Mouse (Mus musculus) urinary bladder, postnatal 36 days (tissue): ENCODE results near the gene Arpp21.

Source experiments
- DNase-seq, 2 experiments: peaks; one replicate each; pipeline ENCODE4 v3.0.0; 2022; ENCODE audit warnings: low spot score in 2 of 2, mixed read lengths in 1 of 2

The Arpp21 gene

DNA sequence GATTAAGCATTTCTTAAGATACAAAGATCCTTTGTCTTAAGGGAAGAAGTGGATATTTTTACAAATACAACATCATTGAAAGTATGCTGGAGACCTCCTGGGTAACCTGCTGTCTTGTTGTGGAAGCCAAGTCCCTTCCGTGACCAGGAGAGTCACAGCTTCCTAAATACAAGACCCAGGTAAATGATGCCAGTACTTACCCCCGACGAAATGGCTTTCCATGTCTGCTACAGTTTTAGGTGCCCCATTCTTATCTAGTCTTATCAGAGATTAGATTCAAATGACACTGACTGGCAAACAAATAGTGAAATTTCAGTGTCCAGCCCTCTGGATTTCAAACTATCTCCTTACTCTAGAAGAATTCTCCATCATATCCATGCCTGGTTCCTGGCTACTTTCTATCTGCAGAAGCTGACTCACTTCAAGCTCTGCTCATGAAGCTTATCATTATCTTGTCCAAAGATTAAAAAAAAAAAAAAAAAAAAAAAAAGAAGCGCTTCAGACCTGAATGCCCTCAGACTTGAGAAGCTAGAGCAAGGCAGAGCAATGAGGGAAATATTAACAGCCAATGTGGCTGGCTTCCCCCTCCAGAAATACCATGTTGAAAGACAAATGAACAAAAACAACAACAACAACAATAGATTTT is 4.9 kb downstream of the Arpp21 start:
- no peak for DNase-seq

DNA sequence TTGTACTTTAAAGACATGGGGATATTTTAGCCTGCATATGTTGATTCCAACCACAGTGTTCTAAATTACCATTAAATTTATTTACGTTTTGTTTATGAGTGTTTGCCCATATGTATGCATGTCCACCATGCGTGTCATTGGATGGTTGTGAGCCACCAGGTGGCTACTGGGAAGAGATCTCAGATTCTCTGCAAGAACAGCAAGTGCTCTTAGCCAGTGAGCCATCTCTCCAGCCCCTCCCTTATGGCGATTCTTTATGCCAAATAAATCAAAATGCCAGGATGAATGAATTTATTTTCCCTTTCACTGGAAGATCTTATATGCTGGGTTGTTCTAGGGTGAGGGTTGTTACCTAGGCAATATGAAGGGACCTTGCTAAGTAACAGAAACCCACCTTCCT is 7.3 kb downstream of the Arpp21 start:
- DNase-seq: no peak

DNA sequence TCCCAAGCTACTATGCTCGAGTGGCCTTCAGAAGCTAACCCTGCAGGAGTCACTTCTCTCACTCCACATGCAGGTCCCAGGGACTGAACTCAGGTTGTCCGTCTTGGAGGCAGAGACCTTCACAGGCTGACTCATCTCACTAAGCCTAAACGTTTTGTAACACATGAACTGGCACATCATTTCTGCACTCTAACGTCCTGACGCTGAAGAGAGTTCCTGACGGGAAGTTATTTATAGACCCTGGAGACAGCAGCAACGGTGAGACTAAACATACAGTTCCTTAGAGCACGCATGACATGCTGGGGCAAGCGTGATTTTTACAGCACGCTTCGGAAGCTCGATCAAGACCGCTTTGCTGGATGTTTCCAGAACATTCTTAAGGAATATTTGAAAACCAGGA is 8.6 kb downstream of the Arpp21 start:
- no peak for DNase-seq

DNA sequence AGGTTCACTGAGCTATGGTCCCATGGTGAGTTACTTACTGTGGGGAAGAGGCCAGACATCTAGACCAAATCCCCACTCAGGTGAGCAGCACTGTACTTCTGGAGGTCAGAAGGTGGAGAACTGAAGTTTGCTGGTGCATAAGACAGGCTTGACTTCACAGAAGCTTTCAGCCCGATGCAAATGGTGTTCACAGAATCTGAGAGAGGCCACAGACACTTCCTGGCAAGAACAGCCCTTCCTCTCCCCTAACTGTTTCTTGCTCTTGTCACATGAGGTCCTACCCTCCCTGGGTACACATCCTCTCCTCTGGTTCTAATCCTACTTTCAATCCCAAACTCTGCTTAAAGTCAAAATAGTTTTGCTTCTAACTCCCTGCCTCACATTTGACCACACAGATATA is 9.2 kb downstream of the Arpp21 start:
- no peak for DNase-seq

DNA sequence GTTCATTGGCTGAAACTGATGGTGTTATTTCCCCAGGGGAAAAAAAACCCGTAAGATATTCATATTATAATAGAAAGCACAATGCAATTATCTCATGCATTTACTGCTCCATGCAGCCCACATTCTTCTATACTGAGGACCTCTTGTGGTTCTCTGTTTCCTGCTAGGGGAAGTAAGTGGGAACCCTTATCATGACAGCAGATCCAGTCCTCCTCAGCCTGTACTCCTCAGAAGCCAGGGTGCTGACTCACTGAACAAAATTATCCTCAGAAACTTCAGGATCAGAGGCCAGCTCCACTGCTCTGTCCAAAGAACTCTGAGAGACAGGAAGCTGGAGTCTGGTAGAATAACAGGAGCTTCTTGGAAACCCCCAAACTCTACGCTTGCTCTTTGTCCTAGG is 10.7 kb downstream of the Arpp21 start:
- no peak for DNase-seq

DNA sequence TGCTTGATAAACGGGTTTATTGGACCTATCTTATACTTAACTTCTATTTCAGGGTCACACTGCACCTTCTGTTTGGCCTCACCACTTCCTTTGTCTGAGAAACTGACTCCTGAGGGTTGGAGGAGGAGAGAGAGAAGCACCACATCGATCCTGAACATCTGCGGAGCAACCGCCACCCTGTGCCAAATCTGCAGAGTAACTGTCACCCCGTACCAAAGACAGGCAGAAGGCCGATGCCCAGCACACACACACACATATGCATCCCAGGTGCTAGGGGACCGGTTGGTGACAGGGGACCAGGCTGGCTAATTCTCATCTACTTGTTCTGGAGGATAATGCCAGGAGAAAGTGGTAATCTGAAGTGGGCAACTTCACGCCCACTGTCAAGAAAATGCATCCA is 16.4 kb downstream of the Arpp21 start:
- no peak for DNase-seq

DNA sequence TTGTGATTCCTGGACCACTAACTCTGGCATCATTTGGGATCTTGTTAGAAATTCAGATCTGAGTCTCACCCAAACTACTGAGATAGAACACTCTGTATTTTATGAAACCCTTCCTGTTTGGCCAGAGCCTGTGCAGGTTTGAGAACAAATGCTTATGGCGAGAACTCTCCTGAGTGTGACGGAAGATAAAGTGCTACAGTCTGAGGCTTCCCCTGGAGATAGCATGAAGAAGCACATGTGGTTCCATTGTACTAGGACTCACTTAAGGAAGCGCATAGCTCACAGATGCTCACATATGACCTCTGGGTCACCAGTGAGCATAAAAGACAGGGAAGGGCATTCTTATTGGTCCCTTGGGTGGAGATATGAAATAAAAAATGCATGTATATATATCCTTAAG is 17.5 kb downstream of the Arpp21 start:
- no peak for DNase-seq

DNA sequence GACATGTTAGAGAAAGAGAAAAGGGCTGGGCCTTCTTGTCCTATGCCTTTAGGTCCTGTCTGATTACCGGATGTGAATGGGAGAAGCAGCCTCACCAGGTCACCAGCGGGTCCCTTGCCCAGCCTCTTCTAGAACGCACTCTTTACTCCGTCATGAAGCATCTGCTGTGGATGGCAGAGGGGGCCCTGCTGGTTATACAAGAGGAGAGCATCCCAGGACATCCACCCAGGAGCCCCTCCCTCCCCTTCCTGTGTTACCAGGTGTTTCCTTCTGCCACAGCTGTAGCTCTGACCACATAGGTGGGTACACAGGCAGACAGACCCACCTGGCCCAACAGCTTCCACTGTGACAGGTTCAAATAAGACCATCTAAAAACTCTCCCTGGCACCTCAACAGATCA is 18.6 kb downstream of the Arpp21 start:
- DNase-seq: no peak

DNA sequence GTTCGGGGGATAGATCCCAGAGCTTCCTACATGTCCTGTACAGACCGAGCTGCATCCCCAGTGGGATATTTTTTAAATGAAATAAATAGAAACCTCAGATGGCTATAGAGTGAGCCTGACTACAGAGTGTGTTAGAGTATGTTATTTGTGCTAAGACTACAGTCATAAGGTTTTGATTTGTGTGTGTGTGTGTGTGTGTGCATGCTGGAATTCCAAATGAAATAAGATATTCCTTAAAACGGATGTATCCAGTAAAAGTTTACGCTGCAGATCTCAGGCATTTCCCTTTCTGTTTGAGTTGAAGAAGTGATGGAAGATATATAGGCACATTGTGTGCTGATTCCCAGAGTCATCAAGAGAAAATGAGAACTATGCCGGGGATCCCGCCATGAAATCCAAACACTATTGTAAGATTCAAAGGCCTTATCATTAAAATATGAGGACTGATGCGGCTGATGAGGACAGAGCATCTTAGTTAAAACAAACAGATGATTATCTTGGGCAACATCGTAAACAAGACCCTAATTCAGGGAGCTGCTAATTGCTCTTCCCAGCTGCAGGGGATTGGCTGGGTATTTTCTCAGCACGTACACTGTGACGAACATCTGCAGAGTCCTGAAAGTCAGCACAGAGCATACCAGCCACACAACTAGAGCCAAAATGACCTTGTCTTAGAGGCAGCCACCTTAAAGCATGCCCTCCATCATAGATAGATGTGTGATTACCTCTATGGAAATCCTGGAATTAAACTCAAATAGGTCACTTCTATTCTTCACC is 20.5 kb downstream of the Arpp21 start:
- DNase-seq: no peak

DNA sequence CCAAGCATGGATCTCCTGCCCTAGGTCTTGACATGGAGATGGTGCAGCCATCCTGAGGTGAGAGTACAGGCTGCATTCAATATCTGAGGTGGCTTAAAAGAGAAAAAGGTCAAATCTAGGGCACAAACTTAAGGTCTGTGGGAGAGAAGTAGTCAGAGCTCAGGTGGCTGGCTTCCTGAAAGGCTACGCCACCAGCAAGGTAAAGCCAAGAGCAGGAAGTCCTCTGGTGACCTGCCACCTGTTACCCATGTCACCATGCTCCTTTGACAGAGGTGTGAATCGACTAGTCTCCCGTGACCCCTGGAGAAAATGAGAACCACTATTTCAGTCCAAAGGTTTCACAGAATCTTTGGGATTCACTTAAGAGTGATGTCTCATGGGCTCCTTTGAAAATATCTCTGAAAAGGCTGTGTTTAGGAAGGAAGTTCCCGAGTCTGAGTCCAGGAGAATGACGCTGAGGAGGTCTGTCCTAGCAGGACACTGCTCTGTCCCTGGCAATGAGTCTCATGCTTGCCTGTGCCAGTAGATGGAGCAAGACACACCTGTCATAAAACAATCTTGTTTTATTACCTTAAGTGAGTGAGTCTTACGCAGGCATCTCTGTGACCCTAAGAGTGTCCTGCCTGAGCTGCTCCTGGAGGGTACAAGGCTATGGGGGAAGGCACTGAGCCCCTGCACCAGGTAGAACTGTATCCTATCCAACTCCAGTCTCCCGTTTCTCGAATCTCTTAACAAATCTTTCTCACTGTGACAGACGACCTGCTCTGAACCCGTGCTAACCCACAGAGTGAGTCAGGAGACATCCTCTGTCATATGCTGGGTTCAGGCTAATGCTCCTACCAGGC is 22.1 kb downstream of the Arpp21 start:
- DNase-seq: no peak

DNA sequence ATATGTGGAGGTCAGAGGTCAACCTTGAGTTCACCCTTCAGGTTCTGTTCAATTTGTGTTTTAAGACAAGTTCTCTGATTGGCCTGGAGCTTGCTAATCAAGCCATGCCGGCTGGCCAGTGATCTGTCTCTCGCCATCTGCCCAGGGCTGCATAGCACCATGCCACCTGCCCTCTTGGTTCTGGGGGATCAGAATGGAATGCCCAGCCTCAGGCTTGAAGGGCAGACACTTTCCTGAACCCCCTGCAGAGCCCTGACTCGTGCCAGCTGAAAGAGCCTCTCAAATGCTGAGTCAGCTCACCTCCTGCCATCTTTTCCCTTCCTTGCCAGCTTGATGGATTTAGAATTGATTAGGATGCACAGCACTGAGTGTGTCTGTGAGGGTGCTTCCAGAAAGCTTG is 25.9 kb downstream of the Arpp21 start:
- no peak for DNase-seq

DNA sequence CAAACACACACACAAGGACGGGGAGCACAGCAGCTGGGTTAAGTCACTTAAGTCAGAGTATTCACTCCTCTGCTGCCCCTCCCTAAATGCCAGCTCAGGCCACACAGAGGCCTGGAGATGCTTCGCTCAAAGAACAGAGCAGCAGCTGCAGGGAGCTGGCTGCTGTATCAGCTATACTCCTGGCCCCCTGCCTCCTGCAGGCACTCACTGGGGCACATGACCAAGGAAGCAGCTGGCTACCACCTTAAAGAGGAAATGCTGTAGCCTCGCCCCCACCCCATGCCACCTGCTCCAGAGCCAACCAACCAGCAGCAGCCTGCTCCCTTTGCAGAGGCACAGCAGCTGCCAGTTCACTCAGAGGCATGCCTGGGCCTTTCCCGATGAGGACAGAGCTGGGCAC is 28.0 kb downstream of the Arpp21 start:
- no peak for DNase-seq

DNA sequence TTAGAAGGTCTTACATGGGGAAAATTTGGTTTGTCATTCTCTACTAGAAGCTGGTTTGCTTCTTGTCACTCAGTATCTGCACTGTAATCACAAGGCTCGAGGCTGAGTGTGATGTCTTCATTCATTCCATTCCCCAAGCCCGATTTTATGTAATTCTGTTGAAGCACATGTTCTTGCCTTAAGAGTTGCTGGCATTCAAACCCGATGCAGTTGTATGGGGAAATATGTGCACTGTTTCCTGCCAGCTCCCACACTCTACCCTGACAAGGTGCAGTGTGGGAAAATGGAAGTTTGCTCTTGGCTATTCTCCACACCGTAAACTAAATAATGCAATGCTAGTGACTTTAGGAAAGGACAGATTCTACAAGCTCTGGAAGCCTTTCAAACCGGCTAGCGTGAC is 37.4 kb downstream of the Arpp21 start:
- no peak for DNase-seq

DNA sequence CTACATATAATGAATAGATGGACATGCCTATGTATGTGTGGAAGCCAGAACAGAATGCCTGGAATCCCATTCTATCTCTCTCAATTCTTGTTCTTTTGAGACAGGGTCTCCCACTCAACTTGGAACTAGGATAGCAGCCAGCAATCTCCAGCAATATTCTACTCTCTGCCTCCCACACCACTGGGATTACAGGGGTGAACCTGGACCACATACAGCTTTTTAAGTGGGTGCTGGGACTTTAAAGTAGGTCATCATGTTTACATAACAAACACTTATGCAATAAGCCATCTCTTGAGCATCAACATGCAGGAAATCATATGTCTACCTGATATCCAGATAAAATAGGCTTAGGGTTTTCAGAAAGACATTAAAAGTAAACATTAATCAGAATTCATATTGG is 41.7 kb downstream of the Arpp21 start:
- no peak for DNase-seq

DNA sequence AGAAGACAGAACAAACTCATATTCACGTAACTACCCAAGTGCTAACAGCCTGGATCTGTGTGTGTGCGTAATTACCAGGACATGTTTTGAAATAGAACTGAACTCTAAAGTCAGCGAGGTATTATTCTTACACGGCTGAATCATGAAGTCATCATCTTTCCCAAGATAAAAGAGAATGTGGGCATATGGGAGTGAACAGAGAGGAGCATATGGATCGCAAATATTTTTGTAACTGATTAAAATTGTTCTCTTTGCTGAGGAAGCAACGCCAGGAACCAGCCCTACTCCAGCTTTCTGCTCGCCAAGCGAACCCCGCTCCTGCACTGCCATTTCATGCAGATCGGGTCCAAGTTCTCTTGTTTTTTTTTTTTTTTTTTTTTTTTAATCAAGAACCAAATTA is 46.3 kb downstream of the Arpp21 start:
- DNase-seq: no peak

DNA sequence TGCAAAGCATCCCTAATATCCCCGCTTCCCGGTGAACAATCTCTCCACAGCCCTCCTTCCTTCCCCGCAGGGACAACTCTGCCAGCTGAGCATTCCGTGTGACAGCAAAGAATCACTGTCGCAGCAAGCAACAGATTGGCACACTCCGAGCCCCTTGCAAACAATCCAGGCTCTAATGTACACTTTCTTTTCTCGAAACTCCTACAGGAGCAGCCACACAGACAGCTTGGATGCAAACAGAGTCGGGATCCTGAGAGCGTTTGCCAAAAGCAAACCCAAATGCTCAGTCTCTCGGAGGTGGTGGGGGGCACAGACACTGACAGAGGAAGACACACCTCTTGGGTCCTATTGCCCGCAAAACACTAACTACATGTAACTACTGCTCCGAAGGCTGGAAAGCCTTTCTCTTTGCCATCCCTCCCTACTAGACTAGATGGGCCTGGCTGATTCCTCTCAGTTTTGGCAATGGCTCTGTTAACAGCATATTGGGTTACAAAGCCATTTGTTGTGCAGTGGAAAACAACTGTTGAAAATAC is 47.3 kb downstream of the Arpp21 start:
- DNase-seq: no peak

DNA sequence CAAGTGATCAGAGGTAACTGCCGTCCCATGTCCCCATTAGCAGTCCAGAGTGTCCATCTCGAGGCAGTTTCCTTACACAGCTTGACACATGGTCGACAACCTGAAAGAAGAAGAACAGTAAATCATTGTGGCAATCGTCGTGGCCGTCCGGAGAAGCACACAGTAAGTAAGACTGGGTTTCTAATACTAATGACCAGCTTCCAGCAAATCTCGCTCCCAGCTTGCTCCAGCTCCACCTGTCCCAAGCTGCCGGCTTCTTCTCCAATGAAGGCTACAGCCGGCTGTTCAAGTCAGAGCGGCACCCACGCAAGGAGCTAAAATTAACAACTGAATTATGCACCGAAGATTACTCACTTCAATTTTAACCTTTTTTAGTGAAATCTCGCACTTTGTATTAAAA is 48.1 kb downstream of the Arpp21 start:
- DNase-seq: no peak

DNA sequence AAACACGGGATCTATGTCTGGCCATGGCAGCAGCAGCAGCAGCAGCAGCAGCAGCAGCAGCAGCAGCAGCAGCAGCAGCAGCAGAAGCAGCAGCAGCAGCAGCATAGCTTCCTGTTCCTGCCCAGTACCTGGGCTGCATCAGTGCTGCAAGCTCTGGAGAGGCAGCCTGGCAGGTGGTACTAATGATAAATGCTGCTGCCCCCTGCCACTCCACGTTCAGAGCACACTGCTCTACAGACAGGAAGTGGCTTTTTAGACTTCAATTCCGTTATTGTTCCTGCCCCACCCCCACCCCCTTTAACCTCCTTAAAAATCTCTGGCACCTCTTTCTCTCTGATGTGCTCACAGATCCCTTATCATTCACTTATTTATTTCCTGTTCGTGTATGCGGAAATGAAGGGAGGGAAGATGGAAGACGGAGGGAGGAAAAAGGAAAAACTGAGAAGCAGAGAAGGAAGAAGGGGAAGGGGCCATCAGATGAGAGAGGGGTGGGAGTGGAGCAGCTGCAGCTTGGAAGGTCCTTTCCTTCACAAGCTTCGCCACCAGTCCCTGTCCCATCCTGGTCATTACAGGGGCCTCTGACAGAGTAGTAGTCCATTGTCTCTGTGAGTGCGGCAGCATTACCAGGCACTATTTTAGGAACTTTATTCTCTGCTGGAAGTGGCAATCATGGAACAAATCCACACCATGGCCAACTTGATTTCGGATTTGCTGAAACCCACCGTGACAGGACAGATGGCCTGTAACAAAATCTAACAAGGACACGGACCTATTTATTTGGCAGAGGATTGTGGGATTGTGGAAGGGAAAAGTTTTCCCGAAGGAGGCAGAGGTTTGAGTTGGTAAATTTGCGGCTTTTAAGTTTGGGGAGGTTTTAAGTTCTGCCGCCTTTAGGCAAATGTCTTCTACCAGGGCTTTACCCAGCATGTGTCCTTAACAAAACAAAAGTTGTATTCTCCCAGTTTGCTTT is 49.1 kb downstream of the Arpp21 start:
- no peak for DNase-seq

DNA sequence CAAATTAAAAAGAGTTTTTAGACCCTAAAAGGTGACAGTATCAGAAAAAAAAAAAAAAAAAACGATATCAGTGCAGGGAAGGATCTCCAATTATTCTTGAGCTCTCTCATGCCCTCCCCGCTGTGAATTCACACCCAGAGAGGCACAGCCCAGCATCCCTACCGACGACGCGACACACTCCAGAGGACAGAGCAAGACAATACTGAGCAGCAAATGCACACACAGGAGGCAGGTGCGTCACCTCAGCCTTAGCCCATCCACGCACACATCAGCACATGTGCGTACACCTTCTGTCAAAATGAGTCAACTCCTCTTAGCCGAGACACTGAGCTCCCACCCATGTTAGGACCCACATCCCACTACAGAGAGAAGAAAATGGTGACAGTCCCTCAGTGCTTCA is 50.0 kb downstream of the Arpp21 start:
- no peak for DNase-seq

DNA sequence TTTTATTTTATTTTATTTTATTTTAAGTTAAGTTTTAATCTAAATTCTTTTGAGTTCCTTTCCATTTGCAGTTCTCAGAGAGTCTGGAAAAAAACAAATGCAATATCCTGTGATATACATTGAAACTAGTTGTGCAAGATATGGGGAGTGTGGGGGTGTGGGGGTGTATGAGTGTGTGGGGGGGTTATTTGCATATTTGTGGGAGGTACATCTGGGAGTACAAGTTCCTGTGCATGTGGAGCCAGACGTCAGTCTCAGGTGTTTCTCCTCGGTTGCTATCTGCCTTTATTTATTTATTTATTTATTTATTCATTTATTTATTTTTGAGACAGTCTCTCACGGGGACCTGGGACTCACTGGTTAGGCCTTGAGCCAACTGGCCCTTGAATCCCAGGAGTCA is 53.0 kb downstream of the Arpp21 start:
- DNase-seq: no peak

DNA sequence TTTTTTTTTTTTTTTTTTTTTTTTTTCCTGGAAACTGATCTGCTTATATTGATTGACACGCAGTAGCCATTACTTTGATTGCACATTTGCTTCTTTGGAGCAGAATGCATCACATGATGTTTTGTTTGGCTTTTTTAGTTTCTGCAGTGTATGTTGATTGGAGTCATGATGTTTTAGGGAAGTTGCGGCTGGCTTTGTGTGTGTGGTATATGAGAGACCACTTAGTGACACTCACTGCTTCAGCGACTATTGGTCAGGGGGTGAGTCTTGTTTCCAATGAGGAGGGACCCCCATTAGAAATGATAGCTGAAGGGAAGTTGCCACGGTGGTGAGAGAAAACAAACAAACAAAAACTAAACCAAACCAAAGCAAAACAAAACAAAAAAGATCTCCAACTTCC is 55.7 kb downstream of the Arpp21 start:
- no peak for DNase-seq
